Mouse (Mus musculus) heart, postnatal 14 days (tissue): Measurements from ENCODE around the gene Cstf2t. TPM values are rescaled to one million over a fixed set of nuclear protein-coding genes. Genes with fewer than 3 reads are reported as not detected.

Source experiments
- DNase-seq, 2 experiments: peaks; one replicate each; pipeline ENCODE4 v3.0.0; 2021 to 2022
- intact Hi-C: fragments of 180-260 bp; cut with DNase I; formaldehyde crosslinking; loops from one replicate; pipeline ENCODE4 v1.15.1; 2025
- long read RNA-seq, 2 experiments: library from polyadenylated mRNA; stranded (forward); transcript quantifications; one replicate each; pipeline ENCODE4 v2.0.0; 2021
- total RNA-seq, 2 experiments: library from RNA; stranded (reverse); gene quantifications; 2 replicates each; pipeline ENCODE4 v1.2.3; 2021

Cstf2t gene
- total RNA-seq = 10 to 100 TPM; 33.4 to 35.3 TPM
- long read RNA-seq, experiment 1, full-length matches to known transcripts = 79 of 79 reads
- long read RNA-seq, experiment 1, partial matches to known transcripts = 0 of 79 reads
- long read RNA-seq, experiment 1, other reads (novel, unspliced or antisense) = 0 of 79 reads
- long read RNA-seq, experiment 2, full-length matches to known transcripts = 77 of 78 reads
- long read RNA-seq, experiment 2, partial matches to known transcripts = 0 of 78 reads
- long read RNA-seq, experiment 2, other reads (novel, unspliced or antisense) = 1 of 78 reads

GRCm38 (mm10) chr19:31082662-31083429, at the start of gene Cstf2t:
TSS of gene Cstf2t (plus strand) at chr19:31082837.
- intact Hi-C loops = loop anchor here (10.0 kb wide), 1 partner anchor 672 kb away; no protein-coding TSS in a partner anchor
- DNase-seq = peak; percentile 99

- intact Hi-C loops = no loop called here
These were observed 43.7 kb upstream of the Cstf2t start for GRCm38 (mm10) chr19:31038951-31039350.

GRCm38 (mm10) chr19:31040948-31041847, 41.4 kb upstream of the Cstf2t start:
- intact Hi-C loops = no loop called here

More at GRCm38 (mm10) chr19:31038951-31039350, 43.7 kb upstream of the Cstf2t start:
- DNase-seq = no peak

GRCm38 (mm10) chr19:31046601-31047000, 36.0 kb upstream of the Cstf2t start:
- no peak for DNase-seq
- intact Hi-C loops = no loop called here

More at GRCm38 (mm10) chr19:31040948-31041847, 41.4 kb upstream of the Cstf2t start:
- no peak for DNase-seq

GRCm38 (mm10) chr19:31064740-31065139, 17.9 kb upstream of the Cstf2t start:
- intact Hi-C loops = no loop called here
- DNase-seq = no peak

DNA sequence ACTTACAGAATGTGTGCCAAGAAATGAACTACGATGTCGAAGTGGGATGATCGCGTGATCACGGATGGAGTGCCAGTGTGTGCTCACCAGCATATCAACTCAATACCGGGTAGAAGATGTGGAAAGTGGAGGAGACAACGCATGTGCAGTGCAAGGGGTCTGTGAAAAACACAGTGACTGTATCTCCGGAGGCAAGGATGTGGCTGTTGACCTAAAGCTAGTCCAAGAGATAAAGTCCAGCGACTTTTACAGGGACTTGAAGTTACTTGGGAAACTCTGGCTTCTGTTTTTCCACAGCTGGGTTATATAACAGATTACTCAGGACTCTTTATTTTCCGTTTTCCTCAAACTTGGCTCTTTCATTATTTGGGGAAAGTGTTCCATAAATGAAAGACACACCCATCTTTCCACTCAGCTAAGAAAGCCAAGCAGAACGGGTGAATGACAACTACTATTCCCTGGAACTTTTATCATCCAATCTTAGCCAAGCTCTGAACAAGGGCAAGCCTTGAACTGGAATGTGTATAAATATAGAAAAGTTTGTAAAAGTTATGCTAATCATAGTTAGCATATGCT, 17.3 kb upstream of the Cstf2t start:
- intact Hi-C loops = no loop called here
- DNase-seq = peak; percentile 14 to 19

- intact Hi-C loops = no loop called here
- DNase-seq = peak in 1 of 2 experiments; percentile 22
These were observed 8.5 kb upstream of the Cstf2t start for GRCm38 (mm10) chr19:31073959-31074716.

GRCm38 (mm10) chr19:31074717-31075063, 7.9 kb upstream of the Cstf2t start:
- no peak for DNase-seq
- intact Hi-C loops = no loop called here

DNA sequence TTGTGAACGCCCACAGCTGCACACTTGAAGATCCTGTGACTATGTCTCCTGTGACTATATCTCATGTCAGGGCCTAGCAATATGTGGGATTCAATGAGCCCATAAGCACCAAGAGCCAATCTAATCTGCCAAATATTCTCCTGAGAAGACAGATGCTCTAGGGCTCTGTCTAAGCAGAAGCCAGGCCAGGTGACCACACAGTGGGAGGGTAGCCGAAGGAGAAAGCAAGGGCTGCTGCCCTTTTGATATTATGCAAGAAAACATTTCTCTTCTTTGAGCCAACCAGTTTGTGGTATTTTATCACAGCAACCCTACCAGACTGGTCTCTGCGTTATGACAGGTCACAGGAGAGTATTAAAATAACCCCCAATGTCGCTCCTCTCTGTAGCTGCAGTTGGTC, 6.5 kb upstream of the Cstf2t start:
- DNase-seq = no peak
- intact Hi-C loops = no loop called here

DNA sequence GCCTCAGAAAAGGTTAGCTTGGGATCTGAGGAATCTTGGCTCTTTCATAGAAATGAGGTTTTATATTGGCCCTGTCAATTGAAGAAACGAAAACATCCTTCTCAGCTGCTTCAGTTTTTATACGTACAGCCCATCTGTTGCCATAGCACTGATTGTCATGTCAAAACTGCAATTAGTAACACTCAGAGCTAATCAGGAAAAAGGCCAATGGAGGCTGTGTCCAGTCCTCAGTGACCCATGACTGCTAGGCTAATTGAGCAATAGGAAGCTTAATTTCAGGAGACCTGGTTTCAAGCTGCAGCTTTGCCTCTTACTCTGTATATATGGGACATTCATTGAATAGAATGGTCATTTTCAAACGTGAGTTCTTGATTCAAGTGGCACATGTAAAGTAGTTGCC, 4.4 kb upstream of the Cstf2t start:
- intact Hi-C loops = no loop called here

GRCm38 (mm10) chr19:31082226-31082625, 411 bp upstream of the Cstf2t start:
- DNase-seq = peak in 1 of 2 experiments; percentile 15
- intact Hi-C loops = loop anchor here (10.0 kb wide), 1 partner anchor 673 kb away; no protein-coding TSS in a partner anchor

More for the DNA sequence above, 4.4 kb upstream of the Cstf2t start:
- no peak for DNase-seq

DNA sequence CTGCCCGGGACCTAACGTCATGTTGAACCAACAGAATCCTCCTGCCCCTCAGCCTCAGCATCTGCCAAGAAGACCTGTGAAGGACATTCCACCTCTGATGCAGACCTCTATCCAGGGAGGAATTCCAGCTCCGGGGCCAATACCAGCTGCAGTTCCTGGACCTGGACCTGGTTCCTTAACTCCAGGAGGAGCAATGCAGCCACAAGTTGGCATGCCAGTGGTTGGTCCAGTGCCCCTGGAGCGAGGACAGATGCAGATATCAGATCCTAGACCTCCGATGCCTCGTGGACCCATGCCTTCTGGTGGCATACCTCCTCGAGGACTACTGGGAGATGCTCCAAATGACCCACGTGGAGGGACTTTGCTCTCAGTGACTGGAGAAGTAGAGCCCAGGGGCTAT, 1.1 kb downstream of the Cstf2t start:
- intact Hi-C loops = loop anchor here (10.0 kb wide), 1 partner anchor 671 kb away; no protein-coding TSS in a partner anchor
- DNase-seq = no peak

GRCm38 (mm10) chr19:31097857-31098256, 15.2 kb downstream of the Cstf2t start:
- no peak for DNase-seq
- intact Hi-C loops = no loop called here

DNA sequence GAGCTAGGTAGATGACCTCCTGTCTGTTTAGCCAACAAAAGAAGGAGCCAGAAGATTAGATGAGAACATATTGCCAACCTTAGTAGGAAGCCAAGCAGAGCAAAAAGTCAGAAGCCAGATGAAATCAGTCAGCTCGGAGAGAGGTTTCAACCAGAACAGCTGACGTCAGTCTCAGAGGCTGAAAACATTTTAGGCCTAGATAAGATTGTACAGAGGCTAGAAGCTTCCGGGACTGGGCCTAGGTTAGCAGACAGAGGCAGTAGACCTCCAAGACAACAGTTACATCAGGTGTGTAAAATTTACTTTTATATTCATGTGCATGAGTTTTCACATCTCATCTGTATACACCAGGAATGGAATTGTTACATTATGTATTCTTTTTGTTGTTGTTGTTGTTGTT, 16.7 kb downstream of the Cstf2t start:
- no peak for DNase-seq
- intact Hi-C loops = no loop called here

DNA sequence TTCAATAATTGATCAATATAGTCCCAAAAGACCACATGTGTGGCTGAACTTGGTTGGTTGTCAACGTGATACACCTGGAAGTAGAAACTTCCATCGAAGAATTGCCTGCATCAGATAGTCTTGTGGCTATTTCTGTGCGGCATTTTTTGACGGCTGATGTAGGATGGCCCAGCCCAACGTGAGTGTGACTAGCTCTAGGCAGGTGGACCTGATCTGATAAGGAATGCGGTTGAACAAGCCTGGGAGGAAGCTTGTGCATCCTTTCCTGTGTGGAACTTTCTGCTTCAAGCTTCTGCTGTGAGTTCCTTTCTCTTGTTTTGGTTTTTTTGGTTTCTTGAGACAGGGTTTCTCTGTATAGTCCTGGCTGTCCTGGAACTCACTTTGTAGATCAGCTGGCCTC, 22.1 kb downstream of the Cstf2t start:
- intact Hi-C loops = no loop called here
- no peak for DNase-seq

- intact Hi-C loops = no loop called here
- no peak for DNase-seq
These were observed 23.4 kb downstream of the Cstf2t start for GRCm38 (mm10) chr19:31106036-31106435.

DNA sequence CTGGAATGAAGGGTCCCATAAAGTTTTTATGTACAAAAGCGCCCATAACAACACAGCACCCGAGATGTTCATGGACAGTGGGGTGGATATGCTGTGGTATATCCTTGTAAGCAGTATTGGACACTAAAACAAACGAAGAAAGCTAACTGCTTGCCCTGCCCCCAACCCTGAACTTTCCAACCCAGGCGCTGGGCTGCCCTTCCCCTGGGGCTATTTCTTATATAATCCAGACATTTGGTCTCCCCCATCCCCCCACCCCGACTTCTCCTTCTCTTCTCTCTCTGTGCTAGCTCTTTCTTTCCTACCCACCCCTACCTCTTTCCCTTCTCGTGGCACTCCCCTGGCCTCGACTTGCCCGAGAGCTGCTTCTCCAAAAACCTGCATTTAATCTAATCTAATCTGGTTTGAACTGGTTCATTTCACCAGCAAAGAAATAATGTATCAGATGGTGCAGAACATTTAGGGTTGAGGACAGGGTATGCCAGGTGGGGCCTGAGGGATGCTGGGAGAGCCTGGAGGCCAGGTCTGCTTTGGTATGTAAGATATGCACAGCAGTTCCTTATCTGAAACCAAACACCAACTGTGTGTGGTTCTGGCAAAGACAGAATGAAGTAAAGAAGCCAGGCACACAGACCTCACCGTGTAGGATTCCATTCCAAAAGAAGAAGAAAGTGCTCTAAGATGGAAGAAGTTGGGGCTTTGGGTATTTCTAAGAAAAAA, 24.4 kb downstream of the Cstf2t start:
- intact Hi-C loops = no loop called here
- DNase-seq = no peak

DNA sequence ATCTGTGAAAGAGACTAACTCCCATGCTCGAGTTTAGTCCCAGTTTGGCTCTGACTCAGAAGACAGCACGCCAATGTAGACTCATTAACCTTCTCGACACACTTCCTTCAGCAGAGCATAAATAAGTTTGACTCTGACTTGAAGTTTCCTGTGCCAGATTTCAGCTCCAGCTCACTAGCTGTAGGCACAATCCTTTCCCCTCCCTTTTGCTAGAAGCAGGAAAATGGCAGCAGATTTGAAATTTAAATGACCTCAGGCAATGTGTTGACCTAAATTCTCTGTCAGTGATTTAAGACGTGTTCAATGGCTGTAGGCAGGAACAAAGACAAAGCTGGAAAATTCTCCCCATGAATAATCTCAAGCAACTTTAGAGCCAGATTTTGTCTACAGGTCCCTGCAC, 32.1 kb downstream of the Cstf2t start:
- no peak for DNase-seq
- intact Hi-C loops = no loop called here

GRCm38 (mm10) chr19:31124628-31125027, 42.0 kb downstream of the Cstf2t start:
- intact Hi-C loops = no loop called here
- DNase-seq = no peak
